Mouse (Mus musculus) ES-Bruce4 (cell line): Measurements from ENCODE around the gene Cdkl1.

ENCODE experiments used
- EP300 ChIP-seq: IDR thresholded peaks from 2 replicates; pipeline ENCODE4 v1.6.1; 2011; ENCODE audit warnings: low read depth, low read length; ENCODE audit not compliant: insufficient read depth
- POLR2A ChIP-seq: IDR thresholded peaks from one replicate; pipeline ENCODE4 v1.8.1; 2011; ENCODE audit warnings: low read length; ENCODE audit not compliant: insufficient read depth

GRCm38 (mm10) chr12:69761603-69762002 is 29.5 kb downstream of the Cdkl1 start:
- no peak for TF ChIP-seq EP300
- TF ChIP-seq POLR2A, result no peak
